Mouse (Mus musculus) naive thymus-derived CD4-positive, alpha-beta T cell, adult 2 months (primary cell): ENCODE results near the gene Tnfrsf19.
A peak's percentile ranks its signal among the peaks of the same experiment; 100 is the strongest.

Experiments
- DNase-seq: peaks from one replicate; pipeline ENCODE4 v3.0.0-alpha.2; 2011; ENCODE audit warnings: low read depth

The Tnfrsf19 gene

GRCm38 (mm10) chr14:61046091-61046681, at the start of gene Tnfrsf19:
Tnfrsf19 (minus strand) TSS chr14:61046490.
- DNase-seq: peak; percentile 88

- DNase-seq: no peak
Observed at GRCm38 (mm10) chr14:61092073-61092472, 45.8 kb upstream of the Tnfrsf19 start.

- DNase-seq: no peak
Observed at GRCm38 (mm10) chr14:61090955-61091354, 44.7 kb upstream of the Tnfrsf19 start.

DNA sequence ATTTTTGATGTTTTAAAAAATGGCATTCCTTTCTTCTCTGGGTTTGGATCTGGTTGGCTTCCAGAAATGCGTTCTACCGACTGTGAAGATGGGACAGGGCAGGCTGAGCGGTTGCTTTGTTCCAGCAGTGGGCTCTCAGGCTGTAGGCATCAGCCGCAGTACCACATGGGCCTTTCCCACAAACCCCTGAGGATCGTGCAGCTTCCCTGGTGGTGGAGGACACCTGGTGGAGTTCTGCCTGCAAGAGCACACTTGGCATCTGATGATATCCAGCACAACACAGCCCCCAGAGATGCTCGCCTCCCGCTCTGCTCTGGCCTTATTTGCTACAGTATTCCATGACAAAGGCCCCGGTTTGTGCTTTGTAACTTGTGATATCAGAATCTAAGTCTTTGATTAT, 41.9 kb upstream of the Tnfrsf19 start:
- no peak for DNase-seq

GRCm38 (mm10) chr14:61085325-61085724, 39.0 kb upstream of the Tnfrsf19 start:
- peak; percentile 50 for DNase-seq

DNA sequence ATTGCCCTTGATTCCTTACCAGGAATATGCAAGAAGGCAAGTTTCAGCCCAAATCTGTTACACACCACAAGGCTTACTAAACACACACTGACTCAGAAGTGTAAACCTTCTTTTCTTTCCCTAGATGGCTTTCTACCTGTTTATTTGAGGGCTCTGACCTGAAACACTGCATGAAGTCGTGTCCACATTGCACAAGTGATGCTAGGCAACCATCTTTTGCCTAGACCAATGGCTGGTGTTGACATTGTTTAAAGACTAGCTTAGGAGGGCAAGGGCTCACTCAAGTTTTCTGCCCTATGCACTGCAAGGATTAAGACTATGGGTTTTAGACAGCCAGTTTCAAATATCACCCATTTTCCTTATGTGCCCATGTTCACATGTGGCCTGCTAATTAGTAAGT, 23.3 kb upstream of the Tnfrsf19 start:
- no peak for DNase-seq

- peak; percentile 67 for DNase-seq
Observed at GRCm38 (mm10) chr14:61061729-61062128, 15.4 kb upstream of the Tnfrsf19 start.

DNA sequence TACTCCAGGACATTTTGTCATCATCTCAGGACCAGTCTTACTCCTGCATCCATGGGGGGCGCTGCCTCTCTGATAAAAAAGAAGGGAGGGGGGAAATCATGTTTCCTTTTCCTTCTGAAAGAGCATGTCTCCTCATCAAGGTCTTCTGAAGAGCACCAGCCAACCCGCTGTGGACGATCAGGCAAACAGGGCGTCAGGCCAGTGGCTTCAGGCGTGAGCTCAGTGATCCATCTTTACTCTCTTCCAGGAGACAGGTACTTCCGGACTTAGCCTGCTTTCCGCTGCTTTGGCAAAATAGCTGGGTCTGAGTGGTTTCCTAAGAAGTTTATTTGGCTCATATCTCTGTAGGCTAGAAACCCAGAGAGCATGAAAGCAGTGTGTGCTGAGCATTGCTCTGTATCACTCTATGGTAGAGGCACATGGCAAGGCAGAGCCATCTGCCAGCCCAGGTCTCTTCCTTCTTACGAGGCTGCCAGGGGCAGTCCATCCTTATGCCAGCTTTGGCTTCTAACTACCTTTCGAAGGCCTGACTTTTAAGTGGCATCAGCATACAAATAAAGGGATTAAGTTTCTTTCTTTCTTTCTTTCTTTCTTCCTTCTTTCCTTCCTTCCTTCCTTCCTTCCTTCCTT, 13.1 kb upstream of the Tnfrsf19 start:
- DNase-seq: no peak

GRCm38 (mm10) chr14:61056962-61057361, 10.7 kb upstream of the Tnfrsf19 start:
- DNase-seq: peak; percentile 77

GRCm38 (mm10) chr14:61056445-61056844, 10.2 kb upstream of the Tnfrsf19 start:
- peak; percentile 83 for DNase-seq

DNA sequence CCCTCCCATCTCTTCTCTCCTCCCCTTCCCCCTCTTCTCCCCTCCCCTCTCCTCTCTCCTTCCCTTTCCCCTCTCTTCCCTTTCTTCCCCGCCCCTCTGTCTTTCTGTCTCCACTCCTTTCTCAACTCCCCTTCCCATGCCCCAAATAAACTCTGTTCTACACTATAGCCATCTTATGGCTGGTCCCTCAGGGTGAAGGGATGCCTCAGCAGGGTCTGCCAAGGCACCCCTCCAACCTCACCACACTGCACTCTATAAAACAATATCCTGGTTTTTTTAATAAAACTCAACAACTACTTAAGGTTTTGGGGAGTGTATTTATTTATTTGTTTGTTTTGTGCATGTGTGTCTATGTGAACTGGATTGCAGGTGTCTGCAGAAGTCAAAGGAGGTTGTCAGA, 9.6 kb upstream of the Tnfrsf19 start:
- DNase-seq: no peak

DNA sequence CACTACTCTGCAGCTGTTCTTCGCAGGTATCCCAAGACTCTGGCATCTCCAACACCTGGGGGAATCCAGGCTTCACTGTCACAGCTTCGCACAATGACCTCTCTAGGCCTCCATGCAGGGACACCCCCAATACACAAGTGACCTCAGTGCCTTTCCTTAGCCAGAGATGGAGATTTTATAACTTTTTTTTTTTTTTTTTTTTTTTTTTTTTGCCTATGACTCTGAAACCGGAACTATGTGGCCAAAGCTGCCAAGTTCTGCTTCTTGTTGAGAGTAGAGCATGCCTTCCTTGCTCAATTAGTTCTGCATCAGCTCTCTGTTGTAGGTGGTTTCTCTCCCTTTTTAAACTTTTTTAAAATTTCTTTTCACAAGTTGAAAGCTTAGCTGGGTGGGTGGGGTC, 5.9 kb upstream of the Tnfrsf19 start:
- no peak for DNase-seq

GRCm38 (mm10) chr14:61045446-61046090, 722 bp downstream of the Tnfrsf19 start:
- DNase-seq: no peak

DNA sequence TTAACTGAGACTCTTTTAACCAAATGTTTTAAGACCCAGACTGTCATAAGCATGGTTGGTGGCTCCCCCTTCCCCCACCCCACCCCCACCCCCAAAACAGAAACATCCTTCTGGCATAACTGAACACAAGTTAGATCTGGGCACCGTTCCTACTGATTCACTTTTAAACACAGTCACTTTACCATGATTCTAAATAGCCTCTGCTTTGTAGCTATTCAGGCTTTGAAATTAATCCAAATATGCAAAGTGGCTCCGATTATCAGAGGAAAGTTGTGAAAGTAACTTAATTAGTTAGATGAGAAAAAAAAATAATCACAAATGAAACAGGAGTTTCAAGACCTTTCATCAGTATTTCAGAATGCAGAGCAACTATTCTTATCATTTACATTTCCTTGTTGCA, 2.0 kb downstream of the Tnfrsf19 start:
- no peak for DNase-seq

DNA sequence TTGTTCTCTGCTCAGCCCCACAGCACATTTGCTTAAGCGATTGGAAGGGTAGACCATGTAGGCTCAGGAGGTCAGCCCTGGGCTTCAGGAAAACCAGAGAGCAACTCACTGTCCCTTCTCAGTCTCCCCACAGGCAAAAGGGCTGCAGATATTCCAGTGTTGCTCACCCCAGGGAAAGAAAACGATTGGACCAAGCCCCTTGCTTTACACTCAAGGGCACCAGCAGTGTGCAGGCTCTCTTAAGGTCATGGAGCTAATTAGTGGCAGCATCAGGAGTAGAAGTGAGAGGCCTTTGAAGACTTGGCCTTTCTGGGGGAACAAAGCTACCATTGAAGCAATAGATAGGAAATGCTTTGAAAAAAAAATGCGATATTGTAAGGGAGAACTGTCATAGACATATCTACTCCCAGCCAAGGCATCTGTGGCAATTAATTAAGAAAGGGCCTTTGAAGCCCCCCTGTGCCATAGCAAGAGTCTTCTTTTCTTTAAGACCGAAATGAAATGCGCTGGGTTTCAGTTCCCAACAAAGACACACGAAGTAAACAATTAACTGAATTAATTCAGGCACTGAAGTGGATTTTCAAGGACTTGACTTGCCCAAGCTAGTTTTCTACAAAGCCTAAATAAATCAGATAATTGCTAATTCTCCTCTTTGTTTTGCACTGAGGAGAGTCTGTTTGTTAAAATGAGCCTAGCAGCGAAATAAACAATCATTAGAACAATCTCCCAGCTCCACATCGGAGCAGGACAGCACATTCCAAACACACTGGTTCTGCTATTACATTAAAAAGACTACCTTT, 2.6 kb downstream of the Tnfrsf19 start:
- DNase-seq: no peak

DNA sequence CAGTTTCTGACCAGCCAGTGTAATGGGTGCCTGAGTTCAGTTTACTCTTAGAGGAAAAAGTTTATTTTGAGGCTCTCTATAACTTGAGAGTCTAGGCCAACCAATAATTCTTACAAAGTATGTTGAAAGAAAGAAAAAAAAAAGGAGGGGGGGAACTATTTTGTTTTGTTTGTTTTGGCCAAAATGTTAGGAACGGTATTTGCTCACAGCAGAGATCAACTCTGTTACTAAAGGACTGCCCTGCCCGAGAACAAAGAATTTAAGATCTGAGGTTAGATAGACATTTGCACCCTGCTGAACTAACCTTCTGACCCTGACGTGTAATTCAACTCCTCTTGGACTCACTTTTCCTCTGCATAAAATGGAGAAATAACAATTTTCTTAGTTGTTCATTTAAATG, 4.0 kb downstream of the Tnfrsf19 start:
- no peak for DNase-seq

DNA sequence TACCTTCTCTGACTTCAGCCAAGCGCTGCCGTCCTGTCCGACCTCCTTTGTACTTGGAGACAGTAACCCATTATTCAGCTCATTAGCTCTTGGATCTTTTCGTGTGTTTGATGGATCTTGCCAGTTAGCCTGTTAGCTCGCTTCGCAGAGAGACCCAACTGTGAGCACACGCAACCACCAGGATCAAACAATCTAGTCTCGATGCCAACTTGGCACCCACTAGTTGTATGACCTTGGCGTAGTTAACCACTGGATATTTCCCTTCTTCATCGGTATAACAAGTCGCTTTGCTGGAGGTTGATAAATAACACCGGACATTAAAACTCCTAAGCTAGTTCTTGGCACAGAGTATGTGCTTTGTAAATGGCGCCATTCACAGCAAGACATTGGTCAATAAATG, 6.1 kb downstream of the Tnfrsf19 start:
- DNase-seq: no peak

DNA sequence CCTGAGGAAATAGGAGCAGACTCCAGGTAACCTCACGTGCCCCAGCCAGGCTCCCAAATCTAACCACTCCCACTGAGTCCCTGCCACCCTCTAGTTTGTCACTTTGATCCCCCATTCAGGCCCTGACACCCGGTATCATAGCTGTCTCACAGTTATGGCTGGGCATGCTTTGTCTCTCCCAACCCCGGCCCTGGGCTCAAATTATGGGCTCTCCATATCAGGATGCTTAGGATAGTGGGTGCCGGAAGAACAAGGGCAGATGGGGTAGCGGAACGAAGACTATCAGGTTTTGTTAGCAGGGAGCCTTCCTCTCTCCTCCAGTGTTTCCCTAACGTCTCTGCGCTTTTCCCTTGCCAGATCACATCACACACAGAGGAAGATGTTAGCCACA, 8.2 kb downstream of the Tnfrsf19 start:
- DNase-seq: no peak

DNA sequence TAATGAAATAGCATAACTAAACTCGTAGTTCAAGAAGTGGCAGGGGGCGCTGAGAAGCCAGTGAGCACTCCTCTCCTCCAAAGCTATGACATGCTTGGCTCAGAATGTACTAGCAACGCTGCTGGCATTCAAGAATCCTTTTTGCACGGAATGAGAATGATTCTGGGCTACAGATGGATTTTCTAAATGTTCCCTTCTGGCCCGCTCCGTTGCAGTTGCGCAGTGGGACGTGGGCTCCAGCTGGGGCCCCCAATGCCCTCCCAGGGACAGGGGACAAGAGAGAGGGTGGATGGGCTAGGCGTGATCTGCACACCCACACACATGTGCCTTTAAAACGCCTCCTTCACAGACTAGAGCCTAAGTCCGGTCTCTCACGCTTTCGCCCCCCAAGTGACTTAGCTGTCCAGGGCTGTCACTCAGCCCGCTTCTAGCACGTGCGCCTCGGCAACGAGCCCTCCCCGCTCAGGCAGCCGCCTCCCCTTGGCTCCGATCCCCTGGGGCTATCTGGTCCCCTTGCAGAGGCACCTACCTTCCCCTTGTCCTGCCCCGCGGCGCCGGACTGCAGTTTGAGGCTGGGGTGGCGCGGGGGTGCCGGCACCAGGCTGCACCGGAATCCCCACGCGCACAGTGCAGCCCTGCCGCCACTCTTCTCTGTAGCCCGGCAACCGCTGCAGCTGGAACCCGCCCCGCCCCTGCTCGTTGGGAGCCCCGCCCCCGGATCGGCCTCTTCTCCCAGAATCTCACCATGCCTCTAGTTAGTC, 8.8 kb downstream of the Tnfrsf19 start:
- no peak for DNase-seq

DNA sequence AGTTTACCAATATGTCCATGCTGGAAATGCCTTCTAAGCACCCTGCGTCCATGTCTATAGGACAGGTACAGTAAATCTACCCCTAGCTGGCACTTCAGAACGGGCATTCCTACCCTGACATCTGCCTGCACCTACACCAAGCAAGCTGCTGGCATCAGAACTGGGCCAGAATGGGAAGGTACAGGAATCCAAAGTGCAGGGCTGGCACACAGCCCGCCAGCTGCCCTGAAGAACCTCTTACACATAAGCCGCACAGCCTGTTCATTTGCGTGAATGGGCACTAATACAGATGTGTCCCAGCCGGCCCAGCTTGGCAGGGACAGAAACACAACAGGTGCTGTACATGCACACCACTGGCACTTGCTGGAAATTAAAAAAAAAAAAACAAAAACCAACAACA, 15.9 kb downstream of the Tnfrsf19 start:
- DNase-seq: no peak

DNA sequence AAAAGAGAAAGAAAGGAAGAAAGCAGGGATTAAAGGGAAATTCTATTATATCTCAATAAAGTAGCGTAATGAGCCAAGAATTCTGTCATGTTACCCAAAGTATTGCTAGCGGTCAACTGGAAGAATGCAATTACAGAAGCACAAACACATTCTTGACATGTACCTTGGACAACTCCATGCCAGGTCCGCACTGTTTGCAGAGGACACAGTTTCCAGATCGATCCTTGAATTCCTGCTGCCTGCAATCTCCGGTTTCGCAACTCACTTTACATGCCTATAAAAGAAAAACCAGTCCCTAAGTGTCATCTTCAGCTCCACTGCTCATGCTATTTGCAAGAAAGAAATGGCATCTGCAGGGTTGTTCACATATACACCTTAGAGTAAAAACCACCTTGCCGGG, 22.3 kb downstream of the Tnfrsf19 start:
- DNase-seq: no peak

- no peak for DNase-seq
Observed at GRCm38 (mm10) chr14:61022383-61022782, 23.9 kb downstream of the Tnfrsf19 start.
